Mouse (Mus musculus) forebrain, embryonic 15.5 days (tissue): ENCODE measurements around the gene Kcnj6. TPM values are rescaled to one million over a fixed set of nuclear protein-coding genes. Genes with fewer than 3 reads are reported as not detected.

Experiments used
- ATAC-seq: fragments of 200-750 bp; cut with Nextera tagmentation; replicated peaks from 2 replicates; pipeline ENCODE4 v1.8.0; 2017; ENCODE audit warnings: mild to moderate bottlenecking, moderate TSS enrichment, moderate library complexity
- H3K27ac ChIP-seq: fragments of 300-500 bp; sonication (generic); replicated peaks from 2 replicates; pipeline ENCODE4 v1.5.1; 2015; ENCODE audit warnings: mild to moderate bottlenecking, inconsistent platforms
- H3K27me3 ChIP-seq: fragments of 300-500 bp; sonication (generic); 2 replicates; pipeline ENCODE4 v1.6.1; 2015; ENCODE audit warnings: inconsistent platforms
- H3K36me3 ChIP-seq: fragments of 300-500 bp; sonication (generic); 2 replicates; pipeline ENCODE4 v1.6.1; 2015; ENCODE audit warnings: mild to moderate bottlenecking, inconsistent platforms
- H3K4me1 ChIP-seq: fragments of 300-500 bp; sonication (generic); 2 replicates; pipeline ENCODE4 v1.6.1; 2015; ENCODE audit warnings: inconsistent platforms
- H3K4me2 ChIP-seq: fragments of 300-500 bp; sonication (generic); replicated peaks from 2 replicates; pipeline ENCODE4 v1.6.1; 2015; ENCODE audit warnings: mild to moderate bottlenecking, inconsistent platforms
- H3K4me3 ChIP-seq: fragments of 300-500 bp; sonication (generic); 2 replicates; pipeline ENCODE4 v1.5.1; 2015; ENCODE audit warnings: mild to moderate bottlenecking, inconsistent platforms
- H3K9ac ChIP-seq: fragments of 300-500 bp; sonication (generic); replicated peaks from 2 replicates; pipeline ENCODE4 v1.6.1; 2015; ENCODE audit warnings: mild to moderate bottlenecking, inconsistent platforms
- H3K9me3 ChIP-seq: fragments of 300-500 bp; sonication (generic); 2 replicates; pipeline ENCODE4 v1.6.1; 2016; ENCODE audit warnings: inconsistent platforms
- WGBS: fragments of 180-500 bp; shearing (Covaris S2); methylation state at CpG from one replicate; pipeline ENCODE4 v1.1.7; 2015; ENCODE audit warnings: mixed read lengths; 5-methylcytosine and 5-hydroxymethylcytosine counted together
- polyA plus RNA-seq: library from polyadenylated mRNA; unstranded; fragments of >200 nt; fragmentation: Nextera tagmentation; extraction: Ambion mirVana; gene quantifications from 2 replicates; pipeline ENCODE4 v1.2.1, GENCODE M21; 2015

Kcnj6 gene
- 1.7 and 2.1 TPM in 2 replicates for polyA plus RNA-seq

GRCm38 (mm10) chr16:94997340-94997849 is at the start of gene Kcnj6:
Gene Kcnj6 (minus strand): TSS chr16:94997701.
- peak within 1 kb of the TSS; percentile 83 for H3K4me2 ChIP-seq
- H3K9ac ChIP-seq, result peak within 1 kb of the TSS; percentile 47
- H3K9me3 ChIP-seq, result no peaks in the 10 kb centered on the region
- peaks cover 15% of the 10 kb centered on the region; the same call in 1 of the 2 replicates for H3K27me3 ChIP-seq
- WGBS, result under 1% methylated on average over 43 of the region's 43 CpGs
- ATAC-seq, result peak; percentile 90
- H3K4me1 ChIP-seq, result peaks cover 19% of the 10 kb centered on the region
- H3K27ac ChIP-seq, result peak within 1 kb of the TSS; percentile 3; the same call in 1 of the 2 replicates
- peak within 1 kb of the TSS; percentile 48 for H3K4me3 ChIP-seq
- no peaks in the 10 kb centered on the region for H3K36me3 ChIP-seq

GRCm38 (mm10) chr16:95009937-95010336 is 12.4 kb upstream of the Kcnj6 start:
- no peak overlapping the region for H3K27ac ChIP-seq
- H3K9ac ChIP-seq, result no peak overlapping the region
- no peaks in the 10 kb centered on the region for H3K36me3 ChIP-seq
- H3K9me3 ChIP-seq, result no peaks in the 10 kb centered on the region
- no peak overlapping the region for H3K4me3 ChIP-seq
- no peaks in the 10 kb centered on the region for H3K4me1 ChIP-seq
- no peaks in the 10 kb centered on the region for H3K27me3 ChIP-seq
- ATAC-seq, result no peak
- no peak overlapping the region for H3K4me2 ChIP-seq
- 84% methylated on average over 3 of the region's 3 CpGs for WGBS

GRCm38 (mm10) chr16:95004599-95004998 is 7.1 kb upstream of the Kcnj6 start:
- no peaks in the 10 kb centered on the region for H3K27me3 ChIP-seq
- H3K4me2 ChIP-seq, result no peak overlapping the region
- 35% methylated on average over 8 of the region's 8 CpGs for WGBS
- no peak for ATAC-seq
- no peak overlapping the region for H3K27ac ChIP-seq
- H3K9ac ChIP-seq, result no peak overlapping the region
- no peaks in the 10 kb centered on the region for H3K36me3 ChIP-seq
- H3K4me3 ChIP-seq, result no peak overlapping the region
- no peaks in the 10 kb centered on the region for H3K9me3 ChIP-seq
- no peaks in the 10 kb centered on the region for H3K4me1 ChIP-seq

- 46% methylated on average over 5 of the region's 5 CpGs for WGBS
- H3K36me3 ChIP-seq, result no peaks in the 10 kb centered on the region
- H3K4me3 ChIP-seq, result no peak overlapping the region
- H3K4me1 ChIP-seq, result peaks cover 19% of the 10 kb centered on the region
- H3K27ac ChIP-seq, result no peak overlapping the region
- no peak overlapping the region for H3K4me2 ChIP-seq
- ATAC-seq, result no peak
- no peaks in the 10 kb centered on the region for H3K9me3 ChIP-seq
- peaks cover 15% of the 10 kb centered on the region; the same call in 1 of the 2 replicates for H3K27me3 ChIP-seq
- no peak overlapping the region for H3K9ac ChIP-seq
Observed at GRCm38 (mm10) chr16:94999551-94999950, 2.0 kb upstream of the Kcnj6 start.

GRCm38 (mm10) chr16:94999019-94999418 is 1.5 kb upstream of the Kcnj6 start:
- H3K9me3 ChIP-seq, result no peaks in the 10 kb centered on the region
- no peak overlapping the region for H3K4me2 ChIP-seq
- no peak for ATAC-seq
- H3K4me1 ChIP-seq, result peaks cover 19% of the 10 kb centered on the region
- H3K9ac ChIP-seq, result no peak overlapping the region
- no peak overlapping the region for H3K4me3 ChIP-seq
- no peaks in the 10 kb centered on the region for H3K36me3 ChIP-seq
- peaks cover 15% of the 10 kb centered on the region; the same call in 1 of the 2 replicates for H3K27me3 ChIP-seq
- WGBS, result 8% methylated on average over 3 of the region's 3 CpGs
- H3K27ac ChIP-seq, result no peak overlapping the region

- Histone ChIP-seq H3K27ac (peak overlapping the region; percentile 3; the same call in 1 of the 2 replicates), H3K36me3 (no peaks in the 10 kb centered on the region), H3K27me3 (peaks cover 15% of the 10 kb centered on the region; the same call in 1 of the 2 replicates), H3K4me3 (peak overlapping the region; percentile 48), H3K9ac (peak overlapping the region; percentile 47), H3K4me2 (peak overlapping the region; percentile 83), H3K9me3 (no peaks in the 10 kb centered on the region), H3K4me1 (peaks cover 19% of the 10 kb centered on the region)
- ATAC-seq, result peak; percentile 36; the same call in 1 of the 2 replicates
- 6% methylated on average over 16 of the region's 16 CpGs for WGBS
Observed at GRCm38 (mm10) chr16:94996791-94997281, 665 bp downstream of the Kcnj6 start.

GRCm38 (mm10) chr16:94995542-94996131 is 1.9 kb downstream of the Kcnj6 start:
- Histone ChIP-seq H3K4me3 (peak overlapping the region; percentile 48), H3K27ac (no peak overlapping the region), H3K27me3 (peaks cover 15% of the 10 kb centered on the region; the same call in 1 of the 2 replicates), H3K4me1 (peaks cover 19% of the 10 kb centered on the region), H3K4me2 (peak overlapping the region; percentile 83), H3K9me3 (no peaks in the 10 kb centered on the region), H3K9ac (no peak overlapping the region), H3K36me3 (no peaks in the 10 kb centered on the region)
- ATAC-seq, result no peak
- WGBS, result 10% methylated on average over 13 of the region's 13 CpGs

GRCm38 (mm10) chr16:94994924-94995323 is 2.6 kb downstream of the Kcnj6 start:
- Histone ChIP-seq H3K9me3 (no peaks in the 10 kb centered on the region), H3K4me3 (no peak overlapping the region), H3K4me1 (peaks cover 19% of the 10 kb centered on the region), H3K36me3 (no peaks in the 10 kb centered on the region), H3K27ac (no peak overlapping the region), H3K9ac (no peak overlapping the region), H3K4me2 (0 out of 2 replicates have a peak overlapping the region, but pooled peaks have one; percentile 7), H3K27me3 (peaks cover 15% of the 10 kb centered on the region; the same call in 1 of the 2 replicates)
- no peak for ATAC-seq
- WGBS, result 55% methylated on average over 4 of the region's 4 CpGs

- H3K27me3 ChIP-seq, result peaks cover 15% of the 10 kb centered on the region; the same call in 1 of the 2 replicates
- no peak for ATAC-seq
- no peak overlapping the region for H3K4me3 ChIP-seq
- H3K4me2 ChIP-seq, result no peak overlapping the region
- no peak overlapping the region for H3K9ac ChIP-seq
- H3K36me3 ChIP-seq, result no peaks in the 10 kb centered on the region
- no peak overlapping the region for H3K27ac ChIP-seq
- 76% methylated on average over 3 of the region's 3 CpGs for WGBS
- H3K4me1 ChIP-seq, result peaks cover 19% of the 10 kb centered on the region
- H3K9me3 ChIP-seq, result no peaks in the 10 kb centered on the region
Observed at GRCm38 (mm10) chr16:94994148-94994547, 3.4 kb downstream of the Kcnj6 start.

GRCm38 (mm10) chr16:94990114-94990513 is 7.4 kb downstream of the Kcnj6 start:
- peaks cover 4% of the 10 kb centered on the region; the same call in 1 of the 2 replicates for H3K27me3 ChIP-seq
- no peaks in the 10 kb centered on the region for H3K36me3 ChIP-seq
- no peaks in the 10 kb centered on the region for H3K9me3 ChIP-seq
- 0 out of 2 replicates have a peak, but pooled peaks cover 4% of the 10 kb centered on the region for H3K4me1 ChIP-seq
- H3K9ac ChIP-seq, result no peak overlapping the region
- no peak overlapping the region for H3K4me2 ChIP-seq
- WGBS, result 76% methylated on average over 2 of the region's 2 CpGs
- H3K4me3 ChIP-seq, result no peak overlapping the region
- ATAC-seq, result no peak
- no peak overlapping the region for H3K27ac ChIP-seq

- 33% methylated on average over 9 of the region's 9 CpGs for WGBS
Observed at GRCm38 (mm10) chr16:94986731-94987130, 10.8 kb downstream of the Kcnj6 start.

GRCm38 (mm10) chr16:94984263-94984662 is 13.2 kb downstream of the Kcnj6 start:
- WGBS, result 94% methylated on average over 3 of the region's 3 CpGs
- no peak for ATAC-seq

More at GRCm38 (mm10) chr16:94986731-94987130, 10.8 kb downstream of the Kcnj6 start:
- Histone ChIP-seq H3K4me2 (no peak overlapping the region), H3K4me1 (0 out of 2 replicates have a peak, but pooled peaks cover 4% of the 10 kb centered on the region), H3K36me3 (no peaks in the 10 kb centered on the region), H3K27me3 (no peaks in the 10 kb centered on the region), H3K4me3 (no peak overlapping the region), H3K27ac (no peak overlapping the region), H3K9me3 (no peaks in the 10 kb centered on the region), H3K9ac (no peak overlapping the region)
- no peak for ATAC-seq

More at GRCm38 (mm10) chr16:94984263-94984662, 13.2 kb downstream of the Kcnj6 start:
- Histone ChIP-seq H3K27ac (no peak overlapping the region), H3K4me3 (no peak overlapping the region), H3K36me3 (no peaks in the 10 kb centered on the region), H3K4me1 (0 out of 2 replicates have a peak, but pooled peaks cover 4% of the 10 kb centered on the region), H3K9ac (no peak overlapping the region), H3K4me2 (no peak overlapping the region), H3K27me3 (no peaks in the 10 kb centered on the region), H3K9me3 (no peaks in the 10 kb centered on the region)
